Comparison of ENCODE assay signal across 21 mouse cellular contexts in the genomic region with DNA sequence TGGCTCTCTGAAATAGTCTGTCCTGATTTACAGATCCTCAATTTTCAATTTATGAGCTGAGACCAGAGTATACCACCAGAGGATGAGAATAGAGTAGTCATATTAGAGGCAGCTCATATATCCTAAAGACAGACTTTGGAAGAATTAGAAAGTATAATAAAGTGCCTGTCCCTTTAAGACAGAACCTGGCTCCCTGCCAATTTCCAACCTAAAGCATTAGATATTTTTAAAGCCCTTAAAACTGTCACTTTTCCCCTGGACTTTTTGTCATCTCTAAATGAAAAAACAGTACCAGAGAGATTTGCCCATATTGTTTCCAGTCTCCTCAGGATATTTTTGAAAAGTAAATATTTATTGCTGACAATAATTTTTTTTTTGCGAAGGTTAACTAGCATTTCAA.
A peak's percentile ranks its signal among the peaks of the same experiment; 100 is the strongest.
DNase-seq lines count a peak whose midpoint lies in the region; ATAC-seq and TF ChIP-seq lines count a peak whose summit lies in the region.
"Had no signal": no experiment of that assay in that cellular context is flagged by ENCODE, and none has a peak within 500 bp of the region (broad histone marks: within the 10 kb centered on the region; RNA-seq: fewer than 3 reads in every experiment).

No protein-coding gene starts in this region.

- WGBS in heart, embryonic 14.5 days, result 65% methylated on average over 1 of the region's 1 CpGs
- WGBS in heart, embryonic 10.5 days, result 60% methylated on average over 1 of the region's 1 CpGs
- 41% methylated on average over 1 of the region's 1 CpGs for WGBS in kidney, postnatal 0 days

- no peak for TF ChIP-seq CTCF in kidney, postnatal 0 days (IDR thresholded peaks at IDR 0.05; ENCODE audit: low read depth)

- no peaks in the 10 kb centered on the region for H3K27me3 ChIP-seq in heart, embryonic 14.5 days (ENCODE audit: control insufficient read depth, insufficient read depth, low read length)
- H3K27me3 ChIP-seq in heart, embryonic 10.5 days (ENCODE audit: insufficient read depth, poor library complexity, severe bottlenecking), result no peaks in the 10 kb centered on the region
- no peaks in the 10 kb centered on the region for H3K27me3 ChIP-seq in kidney, postnatal 0 days (ENCODE audit: insufficient read depth, low read length)
- H3K27me3 ChIP-seq: forebrain, embryonic 13.5 days; neural tube, embryonic 13.5 days; Patski had no signal

- H3K9ac ChIP-seq in heart, embryonic 14.5 days (ENCODE audit: low read length), result no peak overlapping the region
- no peak overlapping the region for H3K9ac ChIP-seq in kidney, postnatal 0 days (ENCODE audit: low read depth, low read length)
- H3K9ac ChIP-seq: forebrain, embryonic 13.5 days; liver, postnatal 0 days; neural tube, embryonic 13.5 days had no signal

- H3K27ac ChIP-seq in heart, embryonic 14.5 days (replicated peaks in 1 of 2; ENCODE audit: control insufficient read depth in 1 of 2, insufficient read depth in 1 of 2, low read depth in 2 of 2, low read length in 2 of 2), result no peak overlapping the region
- H3K27ac ChIP-seq in heart, embryonic 10.5 days, result no peak overlapping the region
- H3K27ac ChIP-seq in kidney, postnatal 0 days, result no peak overlapping the region
- H3K27ac ChIP-seq: forebrain, embryonic 13.5 days; layer of hippocampus, adult 2 months; neural tube, embryonic 13.5 days had no signal

- peaks cover 0 to 7% of the 10 kb centered on the region in 2 experiments; a peak in 1 of 4 replicates for H3K4me1 ChIP-seq in heart, embryonic 14.5 days (ENCODE audit: control insufficient read depth in 2 of 2, insufficient read depth in 2 of 2, low read length in 2 of 2)
- H3K4me1 ChIP-seq in heart, embryonic 10.5 days, result peaks cover 6% of the 10 kb centered on the region; the same call in 1 of the 2 replicates
- H3K4me1 ChIP-seq in kidney, postnatal 0 days (replicated peaks; ENCODE audit: insufficient read depth, low read length), result peaks cover 5% of the 10 kb centered on the region; the same call in 1 of the 2 replicates
- H3K4me1 ChIP-seq: forebrain, embryonic 13.5 days had no signal

- no peaks in the 10 kb centered on the region for H3K9me3 ChIP-seq in heart, embryonic 14.5 days (ENCODE audit: control insufficient read depth, low read length)
- no peaks in the 10 kb centered on the region for H3K9me3 ChIP-seq in heart, embryonic 10.5 days
- no peaks in the 10 kb centered on the region for H3K9me3 ChIP-seq in kidney, postnatal 0 days (replicated peaks; ENCODE audit: low read length)
- H3K9me3 ChIP-seq: forebrain, embryonic 13.5 days; neural tube, embryonic 13.5 days had no signal

- no peak overlapping the region for H3K4me3 ChIP-seq in heart, embryonic 14.5 days (ENCODE audit: control insufficient read depth in 1 of 2, insufficient read depth in 1 of 2, low read depth in 1 of 2, low read length in 2 of 2)
- H3K4me3 ChIP-seq in heart, embryonic 10.5 days, result no peak overlapping the region
- no peak overlapping the region for H3K4me3 ChIP-seq in kidney, postnatal 0 days (replicated peaks; ENCODE audit: low read depth, low read length)
- H3K4me3 ChIP-seq: erythroblast, embryonic 14.5 days; forebrain, embryonic 13.5 days; layer of hippocampus, adult 2 months; neural tube, embryonic 13.5 days had no signal

- ATAC-seq in heart, embryonic 14.5 days (ENCODE audit: insufficient number of reproducible peaks, insufficient read depth, low FRiP score, low read depth), result no peak
- no peak for ATAC-seq in kidney, postnatal 0 days (replicated peaks; ENCODE audit: low FRiP score, low read depth)
- ATAC-seq: forebrain, embryonic 13.5 days; liver, postnatal 0 days; Patski had no signal

- H3K4me2 ChIP-seq in heart, embryonic 14.5 days (ENCODE audit: low read length), result peak overlapping the region; percentile 16; the same call in 1 of the 2 replicates
- peak overlapping the region; percentile 2; the same call in 1 of the 2 replicates for H3K4me2 ChIP-seq in kidney, postnatal 0 days (ENCODE audit: low read length)
- H3K4me2 ChIP-seq: forebrain, embryonic 13.5 days; midbrain, embryonic 11.5 days; neural tube, embryonic 13.5 days had no signal

- no peaks in the 10 kb centered on the region for H3K36me3 ChIP-seq in heart, embryonic 14.5 days (ENCODE audit: control insufficient read depth, insufficient read depth, low read length)
- H3K36me3 ChIP-seq in heart, embryonic 10.5 days, result no peaks in the 10 kb centered on the region
- no peaks in the 10 kb centered on the region for H3K36me3 ChIP-seq in kidney, postnatal 0 days (ENCODE audit: insufficient read depth, low read length)
- H3K36me3 ChIP-seq: neural tube, embryonic 13.5 days had no signal

- no peak for DNase-seq in heart, embryonic 10.5 days (ENCODE audit: low spot score)
- peak; percentile 70 for DNase-seq in kidney, postnatal 0 days (ENCODE audit: low spot score)
- no peak for DNase-seq in kidney, adult 8-10 months
- peak; percentile 19 for DNase-seq in retina, postnatal 1 day
- no peak for DNase-seq in retina, embryonic 14.5 days (ENCODE audit: low spot score)
- no peak for DNase-seq in adrenal gland, adult 8-10 months
- DNase-seq: adrenal gland, postnatal 14 days; cerebellum, adult 11 months; cerebellum, postnatal 25 days; gastrocnemius, postnatal 14 days; kidney, adult 11 months; liver, postnatal 0 days; lung, postnatal 4 days; thymus, postnatal 14 days had no signal

Comparison
In these comparisons a context has a peak if more than half of its experiments do, and no peak if none do; other contexts are left out.
1. DNase-seq: peak in kidney, postnatal 0 days (single experiment) and retina, postnatal 1 day (single experiment); none in heart, embryonic 10.5 days (single experiment), kidney, adult 8-10 months (0 of 2), retina, embryonic 14.5 days (single experiment) and adrenal gland, adult 8-10 months (single experiment).